Comparison of ENCODE assay signal across 25 mouse cellular contexts in genomic region chr2:58469816-58470215, GRCm38 (mm10). TPM values are rescaled to one million over a fixed set of nuclear protein-coding genes. Genes with fewer than 3 reads are reported as not detected.
DNase-seq lines count a peak whose midpoint lies in the region; ATAC-seq and TF ChIP-seq lines count a peak whose summit lies in the region.
"Had no signal": no experiment of that assay in that cellular context is flagged by ENCODE, and none has a peak within 500 bp of the region (broad histone marks: within the 10 kb centered on the region; RNA-seq: fewer than 3 reads in every experiment).

TSS of gene Gm17409 (plus strand) at chr2:58470116.

- 0 out of 2 replicates have a peak, but pooled peaks have one; percentile 12 for ATAC-seq in midbrain, embryonic 15.5 days (replicated peaks)
- no peak for ATAC-seq in midbrain, embryonic 14.5 days (ENCODE audit: low FRiP score, low TSS enrichment)
- ATAC-seq in erythroid progenitor cell, adult 5-6 weeks (replicated peaks; ENCODE audit: low FRiP score, poor library complexity, severe bottlenecking): no peak
- ATAC-seq: activated CD4-positive, CD25-positive, alpha-beta regulatory T cell, adult 4 months; CD4-positive, CD25-positive, alpha-beta regulatory T cell, adult 4 months; Patski had no signal

- no peaks in the 10 kb centered on the region for H3K4me1 ChIP-seq in midbrain, embryonic 15.5 days
- H3K4me1 ChIP-seq in midbrain, embryonic 14.5 days (ENCODE audit: control insufficient read depth, insufficient read depth, low read length): no peaks in the 10 kb centered on the region
- peaks cover 5 to 13% of the 10 kb centered on the region in 2 experiments; a peak in 3 of 4 replicates for H3K4me1 ChIP-seq in CH12.LX (ENCODE audit: control insufficient read depth in 1 of 2, insufficient read depth in 2 of 2)
- no peaks in the 10 kb centered on the region for H3K4me1 ChIP-seq in limb, embryonic 10.5 days

- in situ Hi-C loops in CH12.LX (cut with MboI; ENCODE audit: low pct_ligation_motif_present, low pct_unique_long_range_greater_than_20kb, low sequenced_read_pairs): loop anchor here (10.0 to 25.0 kb wide), 2 partner anchors 195 to 283 kb away; partner anchors contain the start of gene Cytip

- no peak within 1 kb of the TSS for H3K9ac ChIP-seq in midbrain, embryonic 15.5 days
- no peak within 1 kb of the TSS for H3K9ac ChIP-seq in midbrain, embryonic 14.5 days (replicated peaks; ENCODE audit: low read length)
- no peak within 1 kb of the TSS for H3K9ac ChIP-seq in CH12.LX (ENCODE audit: insufficient read depth, low read depth)

- dilution Hi-C loops in CH12.LX (cut with MboI; ENCODE audit: extremely low pct_ligation_motif_present, extremely low pct_unique_long_range_greater_than_20kb, low sequenced_read_pairs): no loop called here

- 95% methylated on average over 7 of the region's 7 CpGs for WGBS in midbrain, embryonic 15.5 days
- 94% methylated on average over 7 of the region's 7 CpGs for WGBS in midbrain, embryonic 14.5 days
- 89% methylated on average over 7 of the region's 7 CpGs for WGBS in limb, embryonic 10.5 days

- no peak within 1 kb of the TSS for H3K27ac ChIP-seq in midbrain, embryonic 15.5 days
- no peak within 1 kb of the TSS for H3K27ac ChIP-seq in midbrain, embryonic 14.5 days (replicated peaks; ENCODE audit: low read depth, low read length)
- no peak within 1 kb of the TSS for H3K27ac ChIP-seq in CH12.LX (ENCODE audit: insufficient read depth, low read depth)
- H3K27ac ChIP-seq in limb, embryonic 10.5 days: no peak within 1 kb of the TSS

- no peak for DNase-seq in midbrain, embryonic 14.5 days
- no peak for DNase-seq in CH12.LX (ENCODE audit: extremely low read depth)
- peak; percentile 2 for DNase-seq in limb, embryonic 10.5 days (ENCODE audit: low spot score)
- DNase-seq in lung, postnatal 4 days: no peak
- DNase-seq: adrenal gland, adult 2 months; adrenal gland, adult 8-10 months; adrenal gland, postnatal 10 days; adrenal gland, postnatal 14 days; adrenal gland, postnatal 25 days; adrenal gland, postnatal 36 days; cerebellum, adult 11 months; cerebellum, adult 11-12 months; cerebellum, adult 18-20 months; cerebellum, adult 2 months had no signal

- H3K27me3 ChIP-seq in midbrain, embryonic 15.5 days (replicated peaks): no peaks in the 10 kb centered on the region
- no peaks in the 10 kb centered on the region for H3K27me3 ChIP-seq in midbrain, embryonic 14.5 days (ENCODE audit: control insufficient read depth, insufficient read depth, low read length)
- no peaks in the 10 kb centered on the region for H3K27me3 ChIP-seq in CH12.LX (replicated peaks)
- no peaks in the 10 kb centered on the region for H3K27me3 ChIP-seq in limb, embryonic 10.5 days (ENCODE audit: low read depth, poor library complexity, severe bottlenecking)
- H3K27me3 ChIP-seq: Patski had no signal

- H3K79me2 ChIP-seq in CH12.LX (replicated peaks; ENCODE audit: control insufficient read depth, extremely low read depth, insufficient read depth, poor library complexity, severe bottlenecking): no peaks in the 10 kb centered on the region

- TF ChIP-seq CTCF in CH12.LX (conservative IDR thresholded peaks at IDR 0.05 in 1 of 2, IDR thresholded peaks at IDR 0.05 in 1 of 2; ENCODE audit: low read depth in 2 of 2, low read length in 2 of 2): no peak

- TF ChIP-seq RAD21 in CH12.LX (IDR thresholded peaks at IDR 0.05; ENCODE audit: low read depth, low read length): no peak

- H3K4me3 ChIP-seq in midbrain, embryonic 15.5 days: no peak within 1 kb of the TSS
- H3K4me3 ChIP-seq in midbrain, embryonic 14.5 days (replicated peaks; ENCODE audit: low read depth, low read length): no peak within 1 kb of the TSS
- no peak within 1 kb of the TSS for H3K4me3 ChIP-seq in CH12.LX (replicated peaks in 1 of 3; ENCODE audit: low read depth in 2 of 3, low read length in 2 of 3, poor library complexity in 1 of 3)
- no peak within 1 kb of the TSS for H3K4me3 ChIP-seq in limb, embryonic 10.5 days

- no peaks in the 10 kb centered on the region for H3K9me3 ChIP-seq in midbrain, embryonic 15.5 days
- H3K9me3 ChIP-seq in midbrain, embryonic 14.5 days (ENCODE audit: control insufficient read depth, low read length): no peaks in the 10 kb centered on the region
- H3K9me3 ChIP-seq in CH12.LX (replicated peaks; ENCODE audit: low read length): peaks cover 4% of the 10 kb centered on the region
- no peaks in the 10 kb centered on the region for H3K9me3 ChIP-seq in limb, embryonic 10.5 days (replicated peaks)

- TF ChIP-seq POLR2A in CH12.LX (IDR thresholded peaks at IDR 0.05; ENCODE audit: low read depth, low read length): no peak

- no peak for TF ChIP-seq EP300 in CH12.LX (IDR thresholded peaks at IDR 0.05; ENCODE audit: low read length)

- H3K4me2 ChIP-seq in midbrain, embryonic 15.5 days: no peak within 1 kb of the TSS
- no peak within 1 kb of the TSS for H3K4me2 ChIP-seq in midbrain, embryonic 14.5 days (ENCODE audit: low read length)
- H3K4me2 ChIP-seq in CH12.LX (ENCODE audit: insufficient read depth, low read depth, poor library complexity, severe bottlenecking): peak within 1 kb of the TSS; percentile 3; the same call in 1 of the 2 replicates

- H3K36me3 ChIP-seq in midbrain, embryonic 15.5 days (replicated peaks): peaks cover 12% of the 10 kb centered on the region
- peaks cover 31% of the 10 kb centered on the region for H3K36me3 ChIP-seq in midbrain, embryonic 14.5 days (ENCODE audit: control insufficient read depth, insufficient read depth, low read length)
- no peaks in the 10 kb centered on the region for H3K36me3 ChIP-seq in CH12.LX (replicated peaks in 1 of 2; ENCODE audit: control insufficient read depth in 1 of 2, insufficient read depth in 1 of 2, low read length in 1 of 2)
- H3K36me3 ChIP-seq in limb, embryonic 10.5 days: peaks cover 71% of the 10 kb centered on the region
- H3K36me3 ChIP-seq: G1E had no signal

TF ChIP-seq in CH12.LX, 34 proteins besides CTCF, POLR2A, EP300 and RAD21:
- TF ChIP-seq JUN (IDR thresholded peaks at IDR 0.05; ENCODE audit: insufficient read depth, low read depth, low read length) (no peak), NRF1 (IDR thresholded peaks at IDR 0.05; ENCODE audit: low read depth, low read length) (no peak), PAX5 (IDR thresholded peaks at IDR 0.05; ENCODE audit: low read length) (no peak), GABPA (IDR thresholded peaks at IDR 0.05; ENCODE audit: insufficient replicate concordance, low read depth, low read length) (no peak), TBP (conservative IDR thresholded peaks at IDR 0.05; ENCODE audit: low read depth, low read length) (no peak), MAFK (IDR thresholded peaks at IDR 0.05; ENCODE audit: insufficient replicate concordance, low read length) (no peak), TCF12 (IDR thresholded peaks at IDR 0.05; ENCODE audit: low read depth, low read length) (no peak), ELF1 (IDR thresholded peaks at IDR 0.05; ENCODE audit: low read depth, low read length) (no peak), CHD2 (IDR thresholded peaks at IDR 0.05; ENCODE audit: low read length) (no peak), USF1 (IDR thresholded peaks at IDR 0.05; ENCODE audit: low read depth, low read length) (no peak), ZMIZ1 (IDR thresholded peaks at IDR 0.05; ENCODE audit: low read depth, low read length) (no peak), RCOR1 (conservative IDR thresholded peaks at IDR 0.05; ENCODE audit: low read depth, low read length) (no peak), HCFC1 (IDR thresholded peaks at IDR 0.05; ENCODE audit: low read depth, low read length) (no peak), IRF4 (IDR thresholded peaks at IDR 0.05; ENCODE audit: low read depth, low read length) (no peak)

RNA-seq across cellular contexts. Expression of gene Gm17409, which starts in this region (rescaled TPM):
- not detected in 2 replicates for polyA plus RNA-seq in midbrain, embryonic 15.5 days (2015; fragmentation: Nextera tagmentation; extraction: Ambion mirVana)
- polyA plus RNA-seq in midbrain, embryonic 14.5 days (2014; fragmentation: Nextera tagmentation; extraction: Ambion mirVana): not detected in 2 replicates
- total RNA-seq in CH12.LX (2012; rRNA removed): not detected in 2 replicates
- not detected in 2 replicates for total RNA-seq in CH12.LX (2014; rRNA removed)
- polyA plus RNA-seq in CH12.LX (2012; ENCODE audit: insufficient read length, low read depth): not detected in 2 replicates
- not detected in 2 replicates for polyA plus RNA-seq in limb, embryonic 10.5 days (2016; fragmentation: Nextera tagmentation; extraction: Ambion mirVana)
- total RNA-seq in erythroid progenitor cell, adult 5-6 weeks (2015; ENCODE audit: low replicate concordance): not detected in 2 replicates
- not detected in 2 replicates for total RNA-seq in erythroid progenitor cell, adult 5-6 weeks (2017; ENCODE audit: low replicate concordance)
- total RNA-seq: adrenal gland, adult 18-20 months; adrenal gland, adult 2 months; adrenal gland, adult 8-10 months; adrenal gland, postnatal 10 days; adrenal gland, postnatal 14 days; adrenal gland, postnatal 25 days; adrenal gland, postnatal 36 days; adrenal gland, postnatal 4 days; ES-E14; G1E; MEL had no signal
- polyA plus RNA-seq: activated CD4-positive, CD25-positive, alpha-beta regulatory T cell, adult 4 months; adrenal gland, adult 2 months; brain, embryonic 14.5 days; CD4-positive, CD25-positive, alpha-beta regulatory T cell, adult 4 months; cerebellum, adult 2 months; G1E; Patski had no signal

Comparison
In these comparisons a context has a peak if more than half of its experiments do, and no peak if none do; other contexts are left out.
1. Peak in ATAC-seq in midbrain, embryonic 15.5 days; RNA of the gene not detected or under 1 TPM.
2. Peak in DNase-seq in limb, embryonic 10.5 days; RNA of the gene not detected or under 1 TPM.